Mouse (Mus musculus): ENCODE measurements around the gene Chrnb2. TPM values are rescaled to one million over a fixed set of nuclear protein-coding genes. Genes with fewer than 3 reads are reported as not detected.
A peak's percentile ranks its signal among the peaks of the same experiment; 100 is the strongest.

Gene Chrnb2
- polyA plus RNA-seq (2016; fragmentation: Nextera tagmentation; extraction: Ambion mirVana): 3.2 and 4.3 TPM in 2 replicates

DNA sequence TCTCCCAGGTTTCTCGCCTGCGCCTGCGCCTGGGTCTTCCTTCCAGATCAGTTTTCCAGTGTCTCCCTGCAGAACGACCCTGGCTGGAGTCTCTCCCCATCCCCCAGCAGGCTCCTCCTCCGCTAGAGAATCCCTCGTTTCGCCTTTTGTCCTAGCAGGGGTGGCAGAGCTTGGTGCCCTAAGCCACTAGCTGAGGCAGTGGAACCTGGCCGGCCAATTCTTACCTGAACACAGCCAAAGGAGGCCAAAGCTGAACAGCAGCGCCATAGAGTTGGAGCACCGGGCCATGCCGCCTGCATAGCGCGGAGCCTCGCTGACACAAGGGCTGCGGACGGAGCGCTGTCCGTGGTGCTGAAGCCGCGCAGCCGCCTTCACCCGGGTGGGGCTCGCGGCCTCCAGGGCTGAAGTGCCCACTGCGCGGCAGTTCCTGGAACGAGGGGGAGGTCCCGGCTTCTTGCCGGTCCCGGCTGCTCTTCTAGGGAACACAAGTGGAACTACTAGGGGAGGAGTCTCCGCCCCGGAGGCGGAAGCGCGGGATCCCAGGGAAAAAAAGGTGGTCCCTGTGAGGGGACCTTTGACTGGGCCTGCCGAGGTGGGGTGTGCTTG is at the start of gene Chrnb2:
Gene Chrnb2, minus strand, starts transcription at position 514 of the 606 bp plus-strand sequence.
- Histone ChIP-seq H3K4me1 (peaks cover 10% of the 10 kb centered on the region; the same call in 1 of the 2 replicates), H3K9me3 (no peaks in the 10 kb centered on the region), H3K36me3 (no peaks in the 10 kb centered on the region), H3K27me3 (no peaks in the 10 kb centered on the region), H3K4me2 (replicated peaks) (peak within 1 kb of the TSS; percentile 43), H3K4me3 (peak within 1 kb of the TSS; percentile 23), H3K27ac (0 out of 2 replicates have a peak within 1 kb of the TSS, but pooled peaks have one; percentile 13), H3K9ac (no peak within 1 kb of the TSS)
- WGBS: under 1% methylated on average over 36 of the region's 36 CpGs
- ATAC-seq (ENCODE audit: insufficient number of reproducible peaks, insufficient read depth, low FRiP score, low TSS enrichment): peak; percentile 56; the same call in 1 of the 2 replicates

DNA sequence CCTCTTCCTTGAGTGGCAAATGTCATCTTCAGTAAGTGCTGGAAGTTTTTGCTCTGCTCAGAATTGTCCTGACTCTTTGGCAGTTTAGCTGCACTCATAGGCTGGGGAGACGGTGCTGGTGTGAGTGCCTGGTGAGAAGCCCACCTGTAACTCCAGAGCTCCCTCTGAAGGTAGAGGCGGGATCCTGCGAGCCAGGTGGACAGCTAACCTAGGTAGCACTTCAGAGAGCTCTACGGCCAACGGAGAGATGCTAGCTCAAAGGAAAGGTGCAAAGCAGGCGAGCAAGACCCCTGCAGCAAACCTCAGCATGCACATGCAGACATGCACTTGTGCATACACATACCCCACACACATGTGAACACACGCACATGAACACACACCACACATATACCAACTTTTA is 49.6 kb upstream of the Chrnb2 start:
- Histone ChIP-seq H3K36me3 (no peaks in the 10 kb centered on the region), H3K4me2 (replicated peaks) (no peak overlapping the region), H3K27ac (no peak overlapping the region), H3K27me3 (0 out of 2 replicates have a peak, but pooled peaks cover 6% of the 10 kb centered on the region), H3K4me3 (no peak overlapping the region), H3K9ac (no peak overlapping the region), H3K4me1 (no peaks in the 10 kb centered on the region), H3K9me3 (no peaks in the 10 kb centered on the region)
- WGBS: 69% methylated on average over 7 of the region's 7 CpGs
- ATAC-seq (ENCODE audit: insufficient number of reproducible peaks, insufficient read depth, low FRiP score, low TSS enrichment): no peak

- WGBS: 63% methylated on average over 3 of the region's 3 CpGs
- Histone ChIP-seq H3K36me3 (no peaks in the 10 kb centered on the region), H3K4me2 (replicated peaks) (no peak overlapping the region), H3K27me3 (0 out of 2 replicates have a peak, but pooled peaks cover 6% of the 10 kb centered on the region), H3K27ac (no peak overlapping the region), H3K9me3 (no peaks in the 10 kb centered on the region), H3K4me3 (no peak overlapping the region), H3K9ac (no peak overlapping the region), H3K4me1 (no peaks in the 10 kb centered on the region)
- no peak for ATAC-seq (ENCODE audit: insufficient number of reproducible peaks, insufficient read depth, low FRiP score, low TSS enrichment)
Observed at GRCm38 (mm10) chr3:89812166-89812565, 47.7 kb upstream of the Chrnb2 start.

DNA sequence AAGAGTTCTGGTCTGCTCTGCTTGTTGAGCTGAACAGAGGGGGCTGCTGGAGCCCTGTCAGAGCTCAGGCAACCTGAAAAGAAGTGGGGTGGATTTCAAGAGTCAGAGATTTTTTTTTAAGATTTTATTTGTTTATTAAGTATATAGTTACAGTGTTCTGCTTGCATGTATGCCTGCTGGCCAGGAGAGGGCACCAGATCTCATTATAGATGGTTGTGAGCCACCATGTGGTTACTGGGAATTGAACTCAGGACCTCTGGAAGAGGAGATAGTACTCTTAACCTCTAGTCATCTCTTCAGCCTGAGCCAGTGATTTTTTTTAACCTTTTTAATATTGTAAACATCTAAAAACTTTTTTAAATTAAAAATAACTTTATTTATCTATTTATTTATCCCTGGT is 46.4 kb upstream of the Chrnb2 start:
- Histone ChIP-seq H3K27ac (no peak overlapping the region), H3K4me1 (no peaks in the 10 kb centered on the region), H3K4me2 (replicated peaks) (no peak overlapping the region), H3K27me3 (0 out of 2 replicates have a peak, but pooled peaks cover 6% of the 10 kb centered on the region), H3K9me3 (no peaks in the 10 kb centered on the region), H3K9ac (no peak overlapping the region), H3K4me3 (no peak overlapping the region), H3K36me3 (no peaks in the 10 kb centered on the region)
- no peak for ATAC-seq (ENCODE audit: insufficient number of reproducible peaks, insufficient read depth, low FRiP score, low TSS enrichment)

DNA sequence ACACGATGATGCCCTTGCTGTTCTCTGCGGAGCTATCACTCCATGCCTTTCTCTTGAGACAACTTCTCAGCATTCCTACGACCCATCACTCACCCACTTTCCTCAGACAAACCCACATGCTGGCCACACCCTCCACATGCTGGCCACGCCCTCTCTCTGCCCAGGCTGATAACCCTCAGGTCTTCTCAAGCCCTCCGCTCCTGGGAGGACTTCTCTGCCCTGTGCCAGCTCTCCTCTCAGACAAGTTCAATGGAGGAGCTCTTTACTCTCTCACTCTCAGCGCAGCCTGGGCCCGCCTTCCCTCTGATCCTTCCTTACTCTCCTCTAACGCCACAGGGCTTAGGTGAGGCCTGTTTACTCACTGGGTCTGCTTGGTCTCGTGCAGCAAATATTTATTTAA is 44.2 kb upstream of the Chrnb2 start:
- no peak overlapping the region for H3K9ac ChIP-seq
- H3K4me2 ChIP-seq (replicated peaks): no peak overlapping the region
- no peaks in the 10 kb centered on the region for H3K9me3 ChIP-seq
- H3K4me3 ChIP-seq: no peak overlapping the region
- H3K4me1 ChIP-seq: no peaks in the 10 kb centered on the region
- 59% methylated on average over 9 of the region's 9 CpGs for WGBS
- H3K36me3 ChIP-seq: no peaks in the 10 kb centered on the region
- no peak for ATAC-seq (ENCODE audit: insufficient number of reproducible peaks, insufficient read depth, low FRiP score, low TSS enrichment)
- 0 out of 2 replicates have a peak, but pooled peaks cover 6% of the 10 kb centered on the region for H3K27me3 ChIP-seq
- no peak overlapping the region for H3K27ac ChIP-seq

- H3K36me3 ChIP-seq: no peaks in the 10 kb centered on the region
- H3K4me2 ChIP-seq (replicated peaks): no peak overlapping the region
- WGBS: 79% methylated on average over 5 of the region's 5 CpGs
- no peak overlapping the region for H3K9ac ChIP-seq
- H3K4me3 ChIP-seq: no peak overlapping the region
- ATAC-seq (ENCODE audit: insufficient number of reproducible peaks, insufficient read depth, low FRiP score, low TSS enrichment): 0 out of 2 replicates have a peak, but pooled peaks have one; percentile 41
- 0 out of 2 replicates have a peak, but pooled peaks cover 6% of the 10 kb centered on the region for H3K27me3 ChIP-seq
- no peaks in the 10 kb centered on the region for H3K4me1 ChIP-seq
- no peaks in the 10 kb centered on the region for H3K9me3 ChIP-seq
- no peak overlapping the region for H3K27ac ChIP-seq
Observed at GRCm38 (mm10) chr3:89807881-89808280, 43.4 kb upstream of the Chrnb2 start.

- Histone ChIP-seq H3K9me3 (no peaks in the 10 kb centered on the region), H3K27me3 (0 out of 2 replicates have a peak, but pooled peaks cover 1% of the 10 kb centered on the region), H3K9ac (no peak overlapping the region), H3K4me3 (no peak overlapping the region), H3K4me1 (no peaks in the 10 kb centered on the region), H3K4me2 (replicated peaks) (no peak overlapping the region), H3K27ac (no peak overlapping the region), H3K36me3 (no peaks in the 10 kb centered on the region)
- no peak for ATAC-seq (ENCODE audit: insufficient number of reproducible peaks, insufficient read depth, low FRiP score, low TSS enrichment)
- 87% methylated on average over 3 of the region's 3 CpGs for WGBS
Observed at GRCm38 (mm10) chr3:89807171-89807570, 42.7 kb upstream of the Chrnb2 start.

- no peaks in the 10 kb centered on the region for H3K27me3 ChIP-seq
- no peak overlapping the region for H3K4me3 ChIP-seq
- H3K9me3 ChIP-seq: no peaks in the 10 kb centered on the region
- no peak for ATAC-seq (ENCODE audit: insufficient number of reproducible peaks, insufficient read depth, low FRiP score, low TSS enrichment)
- H3K4me1 ChIP-seq: no peaks in the 10 kb centered on the region
- WGBS: 95% methylated on average over 2 of the region's 2 CpGs
- H3K36me3 ChIP-seq: no peaks in the 10 kb centered on the region
- no peak overlapping the region for H3K9ac ChIP-seq
- H3K4me2 ChIP-seq (replicated peaks): no peak overlapping the region
- H3K27ac ChIP-seq: no peak overlapping the region
Observed at GRCm38 (mm10) chr3:89806751-89807150, 42.3 kb upstream of the Chrnb2 start.

- H3K27ac ChIP-seq: no peak overlapping the region
- H3K9ac ChIP-seq: no peak overlapping the region
- WGBS: 52% methylated on average over 4 of the region's 4 CpGs
- H3K4me1 ChIP-seq: no peaks in the 10 kb centered on the region
- H3K9me3 ChIP-seq: no peaks in the 10 kb centered on the region
- no peaks in the 10 kb centered on the region for H3K36me3 ChIP-seq
- no peak for ATAC-seq (ENCODE audit: insufficient number of reproducible peaks, insufficient read depth, low FRiP score, low TSS enrichment)
- H3K27me3 ChIP-seq: no peaks in the 10 kb centered on the region
- H3K4me2 ChIP-seq (replicated peaks): no peak overlapping the region
- H3K4me3 ChIP-seq: no peak overlapping the region
Observed at GRCm38 (mm10) chr3:89805179-89805578, 40.7 kb upstream of the Chrnb2 start.

- H3K27ac ChIP-seq: no peak overlapping the region
- H3K4me1 ChIP-seq: peaks cover 4% of the 10 kb centered on the region; the same call in 1 of the 2 replicates
- no peak overlapping the region for H3K4me2 ChIP-seq (replicated peaks)
- no peaks in the 10 kb centered on the region for H3K9me3 ChIP-seq
- H3K27me3 ChIP-seq: no peaks in the 10 kb centered on the region
- H3K4me3 ChIP-seq: no peak overlapping the region
- WGBS: 66% methylated on average over 15 of the region's 15 CpGs
- no peaks in the 10 kb centered on the region for H3K36me3 ChIP-seq
- no peak for ATAC-seq (ENCODE audit: insufficient number of reproducible peaks, insufficient read depth, low FRiP score, low TSS enrichment)
- no peak overlapping the region for H3K9ac ChIP-seq
Observed at GRCm38 (mm10) chr3:89802876-89803275, 38.4 kb upstream of the Chrnb2 start.

DNA sequence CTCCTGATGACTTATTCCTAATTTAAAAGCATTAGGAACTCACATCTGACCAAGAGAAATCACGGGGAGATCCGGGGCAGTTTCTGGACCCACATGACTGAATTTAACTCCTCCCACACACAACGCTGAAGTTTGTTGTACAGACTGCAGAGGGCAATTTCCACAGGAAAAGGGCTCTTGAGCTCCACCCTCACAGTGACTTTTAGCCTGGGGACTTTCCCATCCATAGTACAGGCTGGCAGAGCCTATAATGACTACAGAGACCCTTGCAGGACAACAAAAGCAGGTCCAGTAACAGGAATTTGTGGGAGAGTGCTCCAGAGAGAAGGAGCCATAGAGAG is 37.0 kb upstream of the Chrnb2 start:
- no peaks in the 10 kb centered on the region for H3K9me3 ChIP-seq
- no peak overlapping the region for H3K4me3 ChIP-seq
- 24% methylated on average over 3 of the region's 3 CpGs for WGBS

DNA sequence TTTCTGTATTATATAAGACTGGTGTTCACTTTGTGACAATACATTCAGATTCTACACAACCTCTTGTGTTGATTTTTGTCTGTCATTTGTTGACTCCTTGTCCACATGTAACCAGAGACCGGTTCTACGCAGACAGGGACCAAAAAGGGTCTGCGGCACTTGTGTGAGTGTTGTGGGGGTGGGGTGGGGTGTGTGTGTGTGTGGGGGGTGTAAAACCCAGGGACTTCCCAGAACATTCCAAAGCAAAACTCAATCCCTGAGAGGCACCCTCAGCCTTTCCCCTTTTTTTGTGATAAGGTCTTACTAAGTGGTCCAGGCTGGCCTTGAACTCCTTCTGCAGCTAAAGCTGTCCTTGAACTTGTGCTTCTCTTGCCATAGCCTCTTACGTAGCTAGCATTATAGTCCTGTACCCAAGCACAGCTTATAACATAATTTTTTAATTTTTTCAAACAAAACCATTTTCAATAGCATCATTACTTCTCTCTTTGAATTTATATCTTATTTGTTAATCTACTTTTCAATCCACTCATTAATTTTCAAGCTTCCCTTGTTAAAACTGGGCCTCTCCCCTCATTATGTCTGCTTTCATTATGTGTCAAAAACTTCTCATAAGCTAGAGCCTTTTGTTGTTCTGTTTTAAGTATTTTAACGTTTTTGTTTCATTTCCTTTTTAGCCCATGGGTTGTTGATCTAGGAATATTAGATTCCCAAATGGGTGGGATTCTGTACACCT is 36.5 kb upstream of the Chrnb2 start:
- no peak for ATAC-seq (ENCODE audit: insufficient number of reproducible peaks, insufficient read depth, low FRiP score, low TSS enrichment)
- WGBS: 59% methylated on average over 5 of the region's 5 CpGs
- no peaks in the 10 kb centered on the region for H3K36me3 ChIP-seq
- H3K4me1 ChIP-seq: peaks cover 4% of the 10 kb centered on the region; the same call in 1 of the 2 replicates
- no peak overlapping the region for H3K27ac ChIP-seq
- H3K9me3 ChIP-seq: no peaks in the 10 kb centered on the region
- H3K4me3 ChIP-seq: no peak overlapping the region
- no peak overlapping the region for H3K9ac ChIP-seq
- no peak overlapping the region for H3K4me2 ChIP-seq (replicated peaks)
- H3K27me3 ChIP-seq: no peaks in the 10 kb centered on the region

More for the DNA sequence above, 37.0 kb upstream of the Chrnb2 start:
- Histone ChIP-seq H3K27ac (no peak overlapping the region), H3K4me1 (peaks cover 4% of the 10 kb centered on the region; the same call in 1 of the 2 replicates), H3K9ac (no peak overlapping the region), H3K36me3 (no peaks in the 10 kb centered on the region), H3K27me3 (no peaks in the 10 kb centered on the region), H3K4me2 (replicated peaks) (no peak overlapping the region)
- no peak for ATAC-seq (ENCODE audit: insufficient number of reproducible peaks, insufficient read depth, low FRiP score, low TSS enrichment)
